ENCODE assay signal across 20 mouse cellular contexts in the genomic region with DNA sequence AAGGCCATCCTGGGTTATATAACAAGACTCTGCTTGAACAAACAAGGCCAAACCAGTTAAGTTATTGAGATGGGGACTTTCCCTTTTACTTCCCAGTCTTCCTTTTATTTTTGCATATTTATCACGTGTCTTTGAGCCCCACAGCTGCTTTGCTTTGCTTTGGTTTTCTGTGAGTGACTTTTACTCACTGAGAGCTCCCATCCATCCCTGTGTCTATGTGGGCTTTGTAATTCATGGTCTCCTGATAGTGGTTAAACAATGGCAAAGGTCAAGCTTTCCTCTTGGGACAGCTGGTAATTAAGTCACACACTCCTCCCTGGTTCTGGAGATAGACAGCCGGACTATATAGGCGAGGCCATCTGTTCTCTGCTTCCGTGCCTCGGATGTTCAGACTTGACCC. TPM values are rescaled to one million over a fixed set of nuclear protein-coding genes. Genes with fewer than 3 reads are reported as not detected.
DNase-seq lines count a peak whose midpoint lies in the region; ATAC-seq and TF ChIP-seq lines count a peak whose summit lies in the region.
"Had no signal": no experiment of that assay in that cellular context is flagged by ENCODE, and none has a peak within 500 bp of the region (broad histone marks: within the 10 kb centered on the region; RNA-seq: fewer than 3 reads in every experiment).

No protein-coding gene starts in this region.

- no peaks in the 10 kb centered on the region for H3K27me3 ChIP-seq in intestine, postnatal 0 days (replicated peaks; ENCODE audit: control insufficient read depth, insufficient read depth, low read length)
- no peaks in the 10 kb centered on the region for H3K27me3 ChIP-seq in intestine, embryonic 16.5 days (replicated peaks; ENCODE audit: control insufficient read depth, insufficient read depth, low read length)
- H3K27me3 ChIP-seq: liver, embryonic 12.5 days had no signal

- DNase-seq in CD4-positive, CD25-positive, alpha-beta regulatory T cell, adult 2 months (ENCODE audit: low read depth, low spot score), result peak; percentile 31
- DNase-seq in MN1 (ENCODE audit: low spot score), result peak; percentile 64
- DNase-seq in kidney, adult 8-10 months, result no peak
- DNase-seq in kidney, adult 9 months, result no peak
- no peak for DNase-seq in right cerebral cortex, postnatal 36 days (ENCODE audit: low spot score in 2 of 2)
- DNase-seq: cerebellum, adult 11-12 months; gastrocnemius, postnatal 10 days; kidney, adult 11 months; kidney, postnatal 36 days; left cerebral cortex, postnatal 4 days; right cerebral cortex, postnatal 14 days; thymus, adult 18-20 months had no signal

- H3K36me3 ChIP-seq in intestine, postnatal 0 days (ENCODE audit: control insufficient read depth, insufficient read depth), result no peaks in the 10 kb centered on the region; the same call in 1 of the 2 replicates
- H3K36me3 ChIP-seq in intestine, embryonic 16.5 days (ENCODE audit: control insufficient read depth, insufficient read depth, low read length), result peaks cover 3% of the 10 kb centered on the region

- no peak for TF ChIP-seq CTCF in intestine, postnatal 0 days (IDR thresholded peaks at IDR 0.05; ENCODE audit: low read depth)

- H3K4me2 ChIP-seq in intestine, postnatal 0 days (replicated peaks; ENCODE audit: low read depth), result no peak overlapping the region
- no peak overlapping the region for H3K4me2 ChIP-seq in intestine, embryonic 16.5 days (ENCODE audit: low read depth, low read length)
- H3K4me2 ChIP-seq: heart, embryonic 11.5 days; liver, embryonic 12.5 days had no signal

- peak overlapping the region; percentile 35; the same call in 1 of the 2 replicates for H3K27ac ChIP-seq in intestine, postnatal 0 days (ENCODE audit: low read depth, low read length)
- no peak overlapping the region for H3K27ac ChIP-seq in intestine, embryonic 16.5 days (ENCODE audit: low read length)
- H3K27ac ChIP-seq: liver, embryonic 12.5 days had no signal

- H3K4me1 ChIP-seq in intestine, postnatal 0 days (replicated peaks; ENCODE audit: control insufficient read depth, insufficient read depth, low read length), result peaks cover 12% of the 10 kb centered on the region; the same call in 1 of the 2 replicates
- H3K4me1 ChIP-seq in intestine, embryonic 16.5 days (ENCODE audit: control insufficient read depth, insufficient read depth, low read length), result 0 out of 2 replicates have a peak, but pooled peaks cover 5% of the 10 kb centered on the region

- 40% methylated on average over 5 of the region's 5 CpGs for WGBS in intestine, postnatal 0 days
- WGBS in intestine, embryonic 16.5 days, result 51% methylated on average over 5 of the region's 5 CpGs

- no peak overlapping the region for H3K9ac ChIP-seq in intestine, postnatal 0 days (ENCODE audit: low read depth, low read length)
- no peak overlapping the region for H3K9ac ChIP-seq in intestine, embryonic 16.5 days (ENCODE audit: low read depth, low read length)
- H3K9ac ChIP-seq: liver, embryonic 12.5 days had no signal

- H3K9me3 ChIP-seq in intestine, postnatal 0 days (ENCODE audit: control insufficient read depth), result no peaks in the 10 kb centered on the region
- peaks cover 2% of the 10 kb centered on the region; the same call in 1 of the 2 replicates for H3K9me3 ChIP-seq in intestine, embryonic 16.5 days (ENCODE audit: control insufficient read depth, low read length)
- H3K9me3 ChIP-seq: liver, embryonic 12.5 days had no signal

- no peak overlapping the region for H3K4me3 ChIP-seq in intestine, postnatal 0 days (ENCODE audit: low read depth, low read length)
- H3K4me3 ChIP-seq in intestine, embryonic 16.5 days (ENCODE audit: low read length), result no peak overlapping the region
- H3K4me3 ChIP-seq: erythroblast, embryonic 14.5 days; liver, embryonic 12.5 days; myocyte had no signal

- ATAC-seq in intestine, postnatal 0 days, result no peak
- ATAC-seq in intestine, embryonic 16.5 days, result no peak
- peak; percentile 86 for ATAC-seq in inflammation-experienced regulatory T-cells, adult 6 months
- ATAC-seq: forebrain, embryonic 16.5 days; liver, embryonic 12.5 days had no signal

RNA-seq across cellular contexts. Expression of gene Nr2c1, which starts 54.3 kb away (rescaled TPM):
- 3.8 and 4.2 TPM in 2 replicates for polyA plus RNA-seq in intestine, postnatal 0 days (2015; fragmentation: Nextera tagmentation; extraction: Ambion mirVana)
- 8.8 and 10.4 TPM in 2 replicates for polyA plus RNA-seq in intestine, embryonic 16.5 days (2015; fragmentation: Nextera tagmentation; extraction: Ambion mirVana)
- polyA plus RNA-seq in inflammation-experienced regulatory T-cells, adult 6 months (2017; shearing (Covaris generic)), result 1 to 10 TPM; 1.7 to 5.5 (median 5.2) TPM

RNA-seq across cellular contexts. Expression of gene Fgd6, which starts 57.7 kb away (rescaled TPM):
- polyA plus RNA-seq in intestine, postnatal 0 days (2015; fragmentation: Nextera tagmentation; extraction: Ambion mirVana), result 2.2 and 2.5 TPM in 2 replicates
- polyA plus RNA-seq in intestine, embryonic 16.5 days (2015; fragmentation: Nextera tagmentation; extraction: Ambion mirVana), result 2.7 and 3.0 TPM in 2 replicates
- 1 to 10 TPM in 2 of 3 experiments, under 1 TPM in 1; 0.50 to 1.6 (median 1.5) TPM for polyA plus RNA-seq in inflammation-experienced regulatory T-cells, adult 6 months (2017; shearing (Covaris generic))

RNA-seq across cellular contexts. Expression of gene Vezt, which starts 57.9 kb away (rescaled TPM):
- 10.2 and 10.6 TPM in 2 replicates for polyA plus RNA-seq in intestine, postnatal 0 days (2015; fragmentation: Nextera tagmentation; extraction: Ambion mirVana)
- polyA plus RNA-seq in intestine, embryonic 16.5 days (2015; fragmentation: Nextera tagmentation; extraction: Ambion mirVana), result 17.1 and 18.5 TPM in 2 replicates
- 10 to 100 TPM; 10.3 to 13.7 (median 10.3) TPM for polyA plus RNA-seq in inflammation-experienced regulatory T-cells, adult 6 months (2017; shearing (Covaris generic))

Comparison
In these comparisons a context has a peak if more than half of its experiments do, and no peak if none do; other contexts are left out.
1. DNase-seq: peak in CD4-positive, CD25-positive, alpha-beta regulatory T cell, adult 2 months (single experiment) and MN1 (single experiment); none in kidney, adult 8-10 months (0 of 2), kidney, adult 9 months (single experiment) and right cerebral cortex, postnatal 36 days (0 of 2).